Mouse (Mus musculus): ENCODE measurements around the gene Nfasc.

Nfasc gene

DNA sequence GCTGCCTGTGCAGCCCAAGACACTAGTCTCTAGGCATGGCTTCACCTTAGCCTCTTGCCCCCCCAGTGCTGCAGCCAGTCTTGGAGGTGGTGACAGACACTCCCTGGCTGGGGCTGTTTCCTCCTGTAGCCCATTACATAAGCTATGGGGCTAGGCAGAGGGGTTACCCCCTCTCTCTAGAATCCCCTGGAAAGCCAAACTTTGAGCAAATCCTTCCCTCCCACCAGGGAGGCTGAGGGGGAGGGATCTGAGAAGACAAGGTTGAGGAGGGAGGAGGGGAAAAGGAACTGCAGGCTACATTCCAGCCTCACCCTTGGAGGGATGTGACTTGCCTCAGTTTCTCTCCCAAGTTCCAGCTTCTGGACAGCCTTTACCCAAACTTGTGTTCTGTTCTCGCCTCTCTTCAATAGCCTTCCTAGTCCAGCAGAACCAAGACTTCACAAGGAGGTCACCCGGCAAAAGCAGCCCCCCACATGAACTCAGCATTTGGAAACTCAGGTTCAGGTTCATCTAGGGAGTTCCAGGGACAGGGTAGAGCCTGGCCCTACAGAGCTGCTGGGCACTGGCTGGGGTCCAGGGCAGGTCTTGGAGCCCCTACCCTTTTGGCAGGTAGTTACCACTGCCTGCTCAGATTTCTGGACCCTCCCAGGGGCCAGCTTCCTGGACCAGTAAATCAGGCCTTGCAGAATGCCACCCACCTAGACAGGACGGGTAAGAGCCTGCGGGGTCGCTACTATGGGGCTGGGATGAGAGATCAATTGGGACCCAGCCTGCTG, 199.6 kb downstream of the Nfasc start:
- DNase-seq (ENCODE audit: low read depth, low spot score), result peak; percentile 64

DNA sequence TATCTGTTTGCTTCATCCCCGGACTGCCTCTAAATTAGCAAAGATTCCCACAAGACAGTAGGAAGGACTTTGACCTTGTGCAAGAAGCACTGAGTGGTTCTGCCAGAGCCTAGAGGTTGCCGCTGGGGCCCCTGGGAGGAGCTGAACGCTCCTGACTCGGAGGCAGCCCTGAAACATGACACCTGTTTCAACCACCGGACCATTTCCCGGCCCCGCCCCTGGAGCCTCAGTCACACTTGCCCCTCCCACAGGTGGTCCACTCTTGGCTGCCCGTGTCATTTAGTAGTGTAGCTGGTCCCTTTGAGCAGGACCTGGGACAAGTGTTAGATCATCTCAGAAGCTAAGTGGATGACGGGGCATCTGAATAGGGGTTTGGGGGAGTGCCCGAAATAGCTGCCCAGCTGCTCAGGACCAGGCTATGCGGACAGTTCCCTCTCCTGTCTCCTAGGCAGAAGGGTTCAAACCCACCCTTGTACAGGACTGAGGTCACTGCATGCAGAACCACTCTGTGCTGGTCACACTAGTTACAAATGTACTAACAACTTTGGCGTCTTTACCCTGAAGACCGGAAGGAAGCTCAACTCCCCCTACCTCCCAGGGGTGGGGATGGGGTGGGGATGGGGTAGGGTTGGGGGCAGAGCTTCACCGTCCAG, 200.3 kb downstream of the Nfasc start:
- peak; percentile 66 for DNase-seq (ENCODE audit: low read depth, low spot score)

DNA sequence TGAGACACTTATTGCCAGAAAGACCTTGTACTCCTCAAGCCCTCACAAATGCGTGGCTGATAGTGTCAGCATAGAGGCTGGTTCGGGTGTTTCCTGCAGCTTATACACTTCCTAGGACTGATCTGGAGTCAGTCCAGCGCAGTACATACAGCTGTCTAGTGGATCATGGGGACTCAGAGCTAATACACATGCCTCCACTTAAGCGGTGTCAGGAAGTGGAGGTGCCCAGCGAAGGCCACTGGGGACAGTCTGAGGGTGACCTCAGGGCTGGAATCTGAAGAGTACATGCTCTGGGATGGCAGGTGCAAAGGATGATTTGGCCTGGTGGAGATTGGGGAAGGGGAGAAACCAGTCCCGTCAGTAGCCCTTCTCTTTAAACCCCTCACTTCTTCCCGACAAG, 200.9 kb downstream of the Nfasc start:
- DNase-seq (ENCODE audit: low read depth, low spot score), result no peak

DNA sequence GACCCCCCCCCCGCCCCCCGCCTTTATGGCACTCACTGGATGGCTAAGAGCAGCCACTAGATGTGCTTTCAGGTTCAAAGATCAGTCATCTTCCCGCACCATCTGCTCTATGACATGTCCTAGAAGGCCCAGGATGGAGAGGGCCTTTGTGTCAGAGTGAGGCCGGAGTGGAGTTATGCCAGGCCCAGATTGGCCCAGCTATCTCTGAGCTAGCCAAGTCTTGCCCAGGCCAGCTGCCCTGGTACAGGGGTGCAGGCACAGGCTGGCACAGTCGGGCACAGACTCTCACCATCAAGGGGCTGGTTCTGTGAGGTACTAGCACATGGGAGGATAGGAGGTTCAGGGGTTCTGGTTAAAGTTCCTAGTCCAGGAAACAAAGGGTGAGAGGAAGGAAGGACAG, 203.9 kb downstream of the Nfasc start:
- peak; percentile 98 for DNase-seq (ENCODE audit: low read depth, low spot score)

DNA sequence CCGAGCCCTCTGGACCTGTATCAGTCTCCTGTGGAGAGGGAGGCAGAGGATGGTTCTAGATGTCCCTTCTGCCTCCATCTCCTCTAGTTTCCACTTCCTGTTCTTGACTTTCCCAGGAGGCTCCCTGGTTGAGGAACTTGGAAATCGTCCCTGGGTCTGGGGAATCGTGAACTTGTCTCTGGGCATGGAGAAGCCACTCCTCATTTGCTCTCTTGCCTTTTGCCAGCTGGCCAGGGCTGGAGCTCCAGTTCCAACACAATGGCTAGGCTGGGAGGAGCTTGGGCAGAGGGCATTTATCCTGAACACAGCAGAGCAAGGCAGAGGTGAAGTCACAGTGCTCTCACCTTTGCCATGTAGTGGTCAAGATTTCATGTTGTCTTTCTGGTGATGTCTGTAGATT, 205.2 kb downstream of the Nfasc start:
- peak; percentile 83 for DNase-seq (ENCODE audit: low read depth, low spot score)

DNA sequence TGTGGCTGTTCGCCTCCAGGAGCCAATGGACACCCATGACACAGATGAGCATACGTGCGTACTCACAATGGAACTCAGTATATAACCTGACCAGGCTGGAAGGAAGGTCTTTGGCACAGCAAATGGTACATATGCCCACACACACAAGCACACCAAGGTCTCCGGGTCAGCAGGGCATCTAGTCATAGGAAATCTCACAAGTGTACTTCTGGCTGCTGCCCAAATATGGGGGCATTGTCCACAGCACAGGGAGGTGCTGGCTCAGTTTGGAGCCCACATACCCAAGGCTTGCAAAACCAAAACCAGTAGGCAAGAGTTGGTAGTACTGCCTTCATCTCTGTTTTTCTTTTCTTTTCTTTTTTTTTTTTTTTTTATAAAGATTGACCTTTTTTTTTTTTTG, 206.1 kb downstream of the Nfasc start:
- DNase-seq (ENCODE audit: low read depth, low spot score), result no peak

DNA sequence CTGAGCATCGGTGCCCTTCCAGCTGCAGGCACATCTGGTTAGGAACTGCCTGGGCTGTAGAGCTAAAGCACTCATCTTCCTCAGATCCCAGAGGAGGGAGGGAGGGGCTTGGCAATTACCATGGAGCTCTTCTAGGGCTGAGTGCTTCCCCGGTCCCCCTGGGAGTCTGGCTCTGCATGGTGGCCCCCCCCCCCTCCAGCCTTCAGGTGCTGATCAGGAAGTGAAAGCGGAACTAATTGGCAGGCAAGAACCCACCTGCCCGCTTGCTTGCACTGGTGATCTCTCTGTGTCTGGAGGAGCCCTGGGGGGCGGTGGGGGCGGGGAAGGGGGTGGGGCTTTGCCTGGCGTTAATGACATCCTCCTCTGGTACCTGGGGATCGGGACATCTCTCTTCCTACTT, 207.8 kb downstream of the Nfasc start:
- DNase-seq (ENCODE audit: low read depth, low spot score), result no peak

DNA sequence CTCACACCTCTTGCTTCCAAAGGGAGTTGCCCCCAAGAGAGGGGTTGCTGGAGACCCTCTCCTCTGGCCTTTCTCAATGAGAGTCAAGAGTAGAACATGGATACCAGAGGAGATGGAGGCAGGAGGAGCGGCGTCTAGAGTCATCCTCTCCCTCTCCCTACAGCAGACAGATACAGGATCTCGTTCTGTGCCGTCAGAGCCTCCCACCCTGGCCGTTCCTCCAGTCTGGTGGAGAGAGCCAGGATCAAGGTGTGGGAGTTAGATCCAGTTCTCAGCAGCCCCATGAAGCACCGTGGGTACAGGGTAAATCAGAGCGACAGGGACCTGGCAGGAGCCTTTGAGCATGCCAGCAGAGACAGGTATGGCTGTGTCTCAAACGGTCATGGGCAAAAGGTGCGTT, 209.1 kb downstream of the Nfasc start:
- DNase-seq (ENCODE audit: low read depth, low spot score), result no peak

DNA sequence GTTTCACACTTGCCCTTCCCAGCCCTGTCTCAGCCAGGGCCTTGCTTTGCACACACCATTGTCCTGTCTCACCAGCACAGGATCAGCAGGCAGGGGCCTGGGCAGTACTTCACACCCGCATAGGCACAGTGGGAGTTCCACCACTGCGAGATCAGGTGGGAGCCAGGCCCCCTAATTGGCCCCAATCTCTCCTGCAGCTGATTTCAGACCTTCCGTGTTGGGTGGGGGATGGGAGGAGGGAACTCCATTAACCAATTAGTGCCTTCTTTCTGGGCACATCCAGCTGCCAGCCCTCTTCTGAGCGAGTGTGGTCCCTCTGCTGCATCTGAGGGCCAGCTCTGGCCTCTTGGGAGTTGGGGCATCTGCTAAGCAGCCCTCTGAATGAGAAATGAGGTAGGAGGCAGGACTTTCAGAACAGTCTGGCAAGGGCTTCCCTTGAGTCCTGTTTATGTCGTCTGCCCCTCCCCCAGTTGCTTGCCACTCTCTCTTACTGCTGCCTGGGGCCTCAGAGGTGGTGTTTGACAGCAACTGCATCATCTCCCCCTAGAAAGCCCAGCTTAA, 210.9 kb downstream of the Nfasc start:
- no peak for DNase-seq (ENCODE audit: low read depth, low spot score)

DNA sequence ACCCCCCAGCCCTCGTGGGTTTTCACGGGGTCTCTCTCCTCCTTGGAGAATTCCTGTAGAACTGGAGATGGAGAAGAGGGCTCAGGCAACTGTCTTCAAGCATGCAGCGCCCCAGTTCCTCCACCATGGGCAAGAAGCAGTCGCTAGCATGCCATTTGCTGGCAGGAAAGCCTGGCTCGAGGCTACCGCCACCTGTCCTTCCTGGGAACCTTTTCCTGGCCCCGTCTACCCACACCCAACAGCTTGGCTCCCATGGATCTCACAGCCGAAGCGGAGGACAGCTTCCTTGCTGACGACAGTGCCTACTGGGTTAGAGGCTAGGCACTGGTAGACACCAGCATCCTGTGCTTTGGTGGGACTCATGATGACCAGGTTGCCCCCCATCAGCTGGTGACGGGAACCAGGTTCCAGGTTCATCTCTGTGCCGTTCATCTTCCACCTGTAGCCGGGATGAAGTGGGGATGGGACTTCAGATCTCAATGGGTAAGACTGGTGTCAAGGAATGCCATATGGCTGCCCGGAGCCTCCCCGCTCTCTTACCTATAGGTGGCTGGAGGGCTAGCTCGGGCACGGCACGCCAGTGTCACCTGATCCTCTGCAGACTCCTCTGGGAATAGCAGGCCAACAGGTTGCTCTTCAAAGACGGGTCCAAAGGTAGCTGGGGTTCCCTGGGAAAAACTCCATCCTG, 212.8 kb downstream of the Nfasc start:
- peak; percentile 97 for DNase-seq (ENCODE audit: low read depth, low spot score)

DNA sequence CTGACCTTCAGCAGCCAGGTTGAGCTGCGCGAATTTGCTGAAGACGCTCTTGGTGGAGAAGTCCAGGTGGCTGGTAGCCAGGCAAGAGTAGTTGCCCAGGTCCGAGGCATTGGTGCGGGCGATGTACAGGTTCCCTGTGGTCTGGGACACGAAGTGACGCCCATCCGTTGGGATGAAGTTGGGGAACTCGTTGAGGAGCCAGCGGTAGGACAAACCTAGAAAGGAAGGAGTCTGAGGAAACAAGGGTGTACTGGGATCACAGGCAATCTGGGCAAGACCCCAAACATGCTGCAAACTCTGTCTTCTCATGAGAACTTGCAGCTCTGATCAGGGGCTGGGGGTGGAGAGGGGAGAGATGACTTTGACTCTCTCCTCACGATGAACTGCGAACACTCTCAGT, 213.5 kb downstream of the Nfasc start:
- no peak for DNase-seq (ENCODE audit: low read depth, low spot score)

DNA sequence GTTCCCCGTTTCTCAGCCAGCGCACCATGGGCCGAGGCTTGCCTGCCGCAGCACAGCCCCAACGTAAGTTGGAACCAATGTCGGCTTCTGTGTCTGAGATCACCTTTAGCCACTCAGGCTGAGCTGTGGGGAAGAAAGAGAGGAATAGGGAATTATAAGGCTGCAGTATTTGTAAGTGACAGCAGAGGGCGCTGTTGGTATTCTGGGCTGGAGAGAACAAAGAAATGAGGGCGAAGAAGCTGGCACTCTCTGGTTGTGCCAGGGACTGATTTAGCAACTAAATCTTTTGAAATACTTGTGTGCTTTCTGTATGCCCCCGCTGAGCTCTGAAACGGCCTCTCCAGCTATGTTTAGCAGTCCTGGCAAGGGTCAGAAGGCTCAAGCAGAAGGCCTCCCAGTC, 215.8 kb downstream of the Nfasc start:
- DNase-seq (ENCODE audit: low read depth, low spot score), result peak; percentile 94

DNA sequence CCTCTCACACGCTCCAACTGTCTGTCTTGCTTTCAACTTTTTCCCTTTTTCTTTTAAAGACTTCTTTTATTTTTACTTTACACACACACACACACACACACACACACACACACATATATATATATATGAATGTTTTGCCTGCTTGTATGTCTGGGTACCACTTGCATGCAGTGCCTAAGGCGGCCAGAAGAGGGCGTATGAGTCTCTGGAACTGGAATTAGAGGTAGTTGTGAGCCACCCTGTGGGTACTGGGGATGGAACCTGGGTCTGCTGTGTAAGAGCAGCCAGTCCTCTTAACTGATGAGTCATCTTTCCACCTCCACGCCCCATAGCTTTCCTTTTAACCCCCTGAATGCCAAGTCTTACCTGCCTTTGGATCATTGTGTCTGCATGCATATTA, 217.7 kb downstream of the Nfasc start:
- DNase-seq (ENCODE audit: low read depth, low spot score), result peak; percentile 61

DNA sequence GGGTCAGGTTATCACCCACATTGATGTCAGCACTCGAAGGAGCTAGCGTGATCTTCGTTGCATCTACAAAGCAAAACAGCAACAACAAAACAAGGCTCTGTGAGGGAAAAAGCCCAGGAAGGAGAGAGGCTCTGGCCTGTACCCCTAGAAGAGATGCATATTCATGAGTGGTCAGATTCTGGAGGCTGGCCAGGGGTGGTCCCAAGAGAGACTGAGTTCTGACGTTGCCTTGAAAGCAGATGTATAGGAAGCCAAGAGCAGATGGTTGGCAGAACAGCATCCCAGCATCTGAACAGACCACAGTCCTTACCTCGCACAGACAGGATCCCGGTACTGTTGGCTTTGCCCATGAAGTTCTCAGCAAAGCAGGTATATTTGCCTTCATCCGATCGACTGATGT, 218.5 kb downstream of the Nfasc start:
- no peak for DNase-seq (ENCODE audit: low read depth, low spot score)

DNA sequence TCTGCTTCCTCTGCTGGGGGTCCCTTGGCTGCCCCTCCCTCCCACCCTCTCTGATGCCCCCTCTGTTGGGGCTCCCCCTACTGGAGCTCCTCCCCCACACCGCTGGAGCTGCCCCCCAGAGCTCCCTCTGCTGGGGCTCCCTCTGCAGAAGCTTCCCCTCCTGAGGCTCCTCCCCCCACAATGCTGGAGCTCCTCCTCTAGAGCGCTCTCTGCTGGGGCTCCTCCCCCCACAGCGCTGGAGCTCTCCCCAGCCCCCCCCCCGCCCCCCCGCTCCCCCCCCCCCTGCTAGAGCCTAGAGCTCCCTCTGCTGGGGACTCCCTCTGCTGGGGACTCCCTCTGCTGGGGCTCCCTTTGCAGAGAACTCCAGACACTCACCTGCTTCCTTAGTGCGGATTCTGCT, 220.8 kb downstream of the Nfasc start:
- DNase-seq (ENCODE audit: low read depth, low spot score), result peak; percentile 84

DNA sequence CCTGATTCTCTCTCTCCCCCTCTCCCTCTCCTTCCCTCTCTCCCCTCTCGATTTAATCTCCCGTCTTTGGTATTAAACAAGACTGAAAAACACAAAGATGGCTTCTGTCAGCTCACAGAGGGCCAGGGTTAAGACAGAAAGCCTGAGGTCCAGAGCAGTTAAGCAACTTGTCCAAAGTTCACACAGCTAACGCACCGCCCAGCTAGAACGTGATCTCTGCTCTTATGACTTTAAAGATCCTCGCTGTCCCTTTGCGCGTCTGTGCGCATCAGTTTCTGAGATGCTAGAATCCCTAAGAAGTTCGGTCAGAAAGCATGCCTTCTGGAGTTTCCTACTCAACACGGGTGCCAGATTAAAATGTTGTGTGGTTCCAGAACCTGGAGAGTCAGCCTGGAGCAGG, 221.9 kb downstream of the Nfasc start:
- DNase-seq (ENCODE audit: low read depth, low spot score), result no peak

DNA sequence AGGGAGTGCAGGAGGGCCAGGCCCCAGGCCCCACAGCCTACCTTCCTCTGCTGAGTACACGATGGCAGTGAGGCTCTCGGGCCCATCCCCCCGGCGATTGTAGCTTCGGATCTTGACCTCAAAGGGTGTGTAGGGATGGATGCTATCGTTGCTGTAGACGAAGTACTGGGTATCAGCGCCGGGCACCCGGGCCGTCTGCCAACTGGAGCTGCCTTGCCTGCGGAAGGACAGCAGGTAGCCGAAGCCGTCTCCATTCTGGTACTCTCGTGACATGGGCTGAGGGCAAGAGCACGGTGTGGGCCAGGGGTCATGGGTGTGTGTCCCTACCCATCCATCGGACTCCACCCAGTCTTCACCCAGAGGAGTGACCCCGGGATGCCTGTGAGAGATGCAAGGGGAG, 223.0 kb downstream of the Nfasc start:
- no peak for DNase-seq (ENCODE audit: low read depth, low spot score)

DNA sequence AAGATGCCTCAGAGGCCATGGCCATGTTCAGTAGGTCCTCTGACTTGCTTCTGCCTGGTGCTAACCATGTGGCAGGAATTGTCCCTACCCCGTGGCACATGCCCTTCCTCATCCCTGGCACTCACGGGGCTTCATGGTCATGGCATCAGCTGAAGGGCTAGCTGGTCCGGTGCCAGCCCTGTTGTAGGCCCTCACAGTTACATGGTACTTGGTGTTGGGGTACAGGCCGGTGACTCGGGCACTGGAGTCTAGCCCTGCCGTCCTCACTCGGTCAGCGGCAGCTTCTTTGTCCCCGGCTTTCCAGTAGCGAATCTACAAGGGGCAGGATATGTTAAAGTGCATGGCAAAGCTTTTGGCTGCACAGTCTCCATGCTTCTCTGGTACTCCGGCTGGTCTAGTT, 224.8 kb downstream of the Nfasc start:
- DNase-seq (ENCODE audit: low read depth, low spot score), result no peak

DNA sequence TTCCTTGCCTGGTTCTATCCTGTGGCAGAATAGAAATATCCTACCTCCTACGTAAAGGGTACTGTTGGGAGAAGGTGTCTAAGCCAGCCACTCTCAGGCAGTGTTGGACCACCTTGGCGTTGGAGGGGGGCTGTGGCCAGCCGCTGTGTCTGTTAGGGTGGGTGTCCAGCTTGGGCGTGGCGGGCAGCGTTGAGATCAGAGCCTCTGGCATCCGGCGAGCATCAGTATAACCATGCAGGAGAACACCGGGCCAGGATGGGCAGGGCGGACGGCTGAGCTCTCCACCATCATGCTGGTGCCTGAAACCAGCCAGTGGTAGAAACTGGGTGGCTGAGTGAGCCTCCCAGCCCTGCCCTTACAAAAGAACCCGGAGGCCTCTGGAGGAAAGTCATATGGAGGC, 226.3 kb downstream of the Nfasc start:
- DNase-seq (ENCODE audit: low read depth, low spot score), result no peak
